Mouse (Mus musculus): ENCODE measurements around the gene Slbp. TPM values are rescaled to one million over a fixed set of nuclear protein-coding genes. Genes with fewer than 3 reads are reported as not detected.

Gene Slbp
- polyA plus RNA-seq, 1 experiment, result 47.4 TPM

GRCm38 (mm10) chr5:33632526-33632925, 19.8 kb downstream of the Slbp start:
- Histone ChIP-seq H3K36me3 (ENCODE audit: control insufficient read depth, insufficient read depth) (peaks cover 16% of the 10 kb centered on the region), H3ac (ENCODE audit: control insufficient read depth, insufficient read length, low read depth) (no peak overlapping the region), H3K79me2 (ENCODE audit: control insufficient read depth, insufficient read depth) (peaks cover 15% of the 10 kb centered on the region), H3K4me3 (ENCODE audit: insufficient read depth, poor library complexity, severe bottlenecking) (no peak overlapping the region), H3K79me3 (ENCODE audit: low read depth) (peaks cover 10% of the 10 kb centered on the region), H3K27me3 (ENCODE audit: control insufficient read depth, insufficient read depth, insufficient read length) (no peaks in the 10 kb centered on the region)
- TF ChIP-seq MYOD1 (IDR thresholded peaks at IDR 0.05; ENCODE audit: control insufficient read depth, insufficient read length, low read depth), result no peak
- no peak for TF ChIP-seq MYOG (IDR thresholded peaks at IDR 0.05; ENCODE audit: control insufficient read depth, extremely low read depth, insufficient read length)
- TF ChIP-seq FOSL1 (IDR thresholded peaks at IDR 0.05; ENCODE audit: insufficient read depth, low read length, poor library complexity, severe bottlenecking), result no peak
- TF ChIP-seq CEBPB (IDR thresholded peaks at IDR 0.05; ENCODE audit: low read depth), result no peak

DNA sequence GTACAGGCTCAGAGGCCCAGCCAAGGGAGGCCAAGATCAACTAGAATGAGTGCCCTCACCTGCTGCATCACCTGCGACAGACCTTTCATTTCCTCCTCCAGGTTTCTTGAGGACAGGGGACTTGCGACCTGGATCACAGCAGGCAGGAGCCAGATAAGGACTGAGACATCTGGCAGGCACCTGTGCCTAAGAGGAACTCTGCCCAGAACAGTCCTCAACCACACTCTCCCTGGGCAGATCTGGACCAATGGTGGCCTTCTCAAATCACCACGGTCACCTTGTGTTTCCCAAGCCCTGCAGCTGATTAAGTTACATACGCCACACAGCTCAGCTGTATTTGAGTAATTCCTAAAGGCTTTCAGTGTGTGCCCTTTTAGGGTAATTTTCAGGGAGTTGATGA, 21.8 kb downstream of the Slbp start:
- no peaks in the 10 kb centered on the region for H3K27me3 ChIP-seq (ENCODE audit: control insufficient read depth, insufficient read depth, insufficient read length)
- no peaks in the 10 kb centered on the region for H3K36me3 ChIP-seq (ENCODE audit: control insufficient read depth, insufficient read depth)
- peaks cover 34% of the 10 kb centered on the region for H3K79me2 ChIP-seq (ENCODE audit: control insufficient read depth, insufficient read depth)
- H3ac ChIP-seq (ENCODE audit: control insufficient read depth, insufficient read length, low read depth), result no peak overlapping the region
- TF ChIP-seq FOSL1 (IDR thresholded peaks at IDR 0.05; ENCODE audit: insufficient read depth, low read length, poor library complexity, severe bottlenecking) (no peak), MAX (IDR thresholded peaks at IDR 0.05) (no peak), MYOG (IDR thresholded peaks at IDR 0.05; ENCODE audit: control insufficient read depth, extremely low read depth, insufficient read length) (no peak), MYOD1 (IDR thresholded peaks at IDR 0.05; ENCODE audit: control insufficient read depth, insufficient read length, low read depth) (no peak), CEBPB (IDR thresholded peaks at IDR 0.05; ENCODE audit: low read depth) (no peak), CTCF (IDR thresholded peaks at IDR 0.05; ENCODE audit: control insufficient read depth, insufficient read depth, insufficient read length) (no peak), USF1 (IDR thresholded peaks at IDR 0.05; ENCODE audit: low read depth) (no peak)
- H3K4me3 ChIP-seq (ENCODE audit: insufficient read depth, poor library complexity, severe bottlenecking), result no peak overlapping the region
- H3K79me3 ChIP-seq (ENCODE audit: low read depth), result peaks cover 27% of the 10 kb centered on the region

- peak overlapping the region; percentile 43 for H3K4me3 ChIP-seq (ENCODE audit: insufficient read depth, poor library complexity, severe bottlenecking)
- H3K27me3 ChIP-seq (ENCODE audit: control insufficient read depth, insufficient read depth, insufficient read length), result no peaks in the 10 kb centered on the region
- peaks cover 40% of the 10 kb centered on the region for H3K79me2 ChIP-seq (ENCODE audit: control insufficient read depth, insufficient read depth)
- TF ChIP-seq MYOD1 (IDR thresholded peaks at IDR 0.05; ENCODE audit: control insufficient read depth, insufficient read length, low read depth), result no peak
- TF ChIP-seq CTCF (IDR thresholded peaks at IDR 0.05; ENCODE audit: control insufficient read depth, insufficient read depth, insufficient read length), result no peak
- TF ChIP-seq FOSL1 (IDR thresholded peaks at IDR 0.05; ENCODE audit: insufficient read depth, low read length, poor library complexity, severe bottlenecking), result no peak
- TF ChIP-seq MAX (IDR thresholded peaks at IDR 0.05), result no peak
- no peak for TF ChIP-seq CEBPB (IDR thresholded peaks at IDR 0.05; ENCODE audit: low read depth)
- TF ChIP-seq USF1 (IDR thresholded peaks at IDR 0.05; ENCODE audit: low read depth), result no peak
- TF ChIP-seq MYOG (IDR thresholded peaks at IDR 0.05; ENCODE audit: control insufficient read depth, extremely low read depth, insufficient read length), result no peak
- peaks cover 27% of the 10 kb centered on the region for H3K79me3 ChIP-seq (ENCODE audit: low read depth)
- H3ac ChIP-seq (ENCODE audit: control insufficient read depth, insufficient read length, low read depth), result peak overlapping the region; percentile 12
- no peaks in the 10 kb centered on the region for H3K36me3 ChIP-seq (ENCODE audit: control insufficient read depth, insufficient read depth)
Measured at GRCm38 (mm10) chr5:33630061-33630460, 22.3 kb downstream of the Slbp start.

DNA sequence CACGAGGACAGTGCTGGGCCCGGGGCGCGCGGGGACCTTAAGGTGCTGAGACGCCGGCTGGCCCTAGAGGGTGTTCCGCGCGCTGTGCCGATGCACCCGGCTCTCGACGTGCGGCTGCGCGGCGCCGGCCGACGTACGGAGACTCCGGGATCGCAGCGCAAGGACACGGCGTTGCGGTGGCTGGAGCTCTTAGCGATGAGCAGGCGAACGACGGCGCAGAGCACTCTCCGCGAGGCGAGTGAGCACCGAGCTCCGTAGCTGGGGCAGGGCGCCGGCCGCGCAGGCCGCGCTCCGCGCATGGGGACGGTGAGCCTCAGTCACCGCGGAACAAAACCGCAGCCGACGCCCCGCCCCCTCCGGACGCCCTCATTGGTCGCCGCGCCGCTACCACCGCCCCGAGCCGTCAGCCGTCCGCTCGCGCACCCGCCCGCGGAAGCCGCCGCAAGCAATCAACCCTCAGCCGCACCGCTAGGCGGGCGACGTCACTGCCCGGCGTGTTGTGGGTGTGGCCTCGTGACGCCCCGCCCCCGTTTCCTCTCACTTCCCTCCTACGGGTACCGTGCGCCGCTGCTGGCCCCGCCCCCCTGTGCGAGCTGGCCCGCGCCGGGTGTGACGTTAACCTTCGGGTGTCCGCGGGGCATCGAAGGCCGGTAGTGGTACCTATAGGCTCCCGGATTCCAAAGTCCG, 22.9 kb downstream of the Slbp start, which contains the start of the genes Fam53a and Gm9903:
Fam53a (minus strand) TSS at position 335 of the 687 bp plus-strand sequence.
Gm9903 (plus strand) TSS at position 625 of the 687 bp plus-strand sequence.
- Histone ChIP-seq H3ac (ENCODE audit: control insufficient read depth, insufficient read length, low read depth) (peak within 1 kb of the TSS; percentile 98), H3K4me3 (ENCODE audit: insufficient read depth, poor library complexity, severe bottlenecking) (peak within 1 kb of the TSS; percentile 71), H3K79me3 (ENCODE audit: low read depth) (peaks cover 32% of the 10 kb centered on the region), H3K79me2 (ENCODE audit: control insufficient read depth, insufficient read depth) (peaks cover 45% of the 10 kb centered on the region), H3K36me3 (ENCODE audit: control insufficient read depth, insufficient read depth) (no peaks in the 10 kb centered on the region), H3K27me3 (ENCODE audit: control insufficient read depth, insufficient read depth, insufficient read length) (no peaks in the 10 kb centered on the region)
- TF ChIP-seq CEBPB (IDR thresholded peaks at IDR 0.05; ENCODE audit: low read depth) (no peak), MYOD1 (IDR thresholded peaks at IDR 0.05; ENCODE audit: control insufficient read depth, insufficient read length, low read depth) (no peak), USF1 (IDR thresholded peaks at IDR 0.05; ENCODE audit: low read depth) (no peak)

- Histone ChIP-seq H3K27me3 (ENCODE audit: control insufficient read depth, insufficient read depth, insufficient read length) (no peaks in the 10 kb centered on the region), H3K79me2 (ENCODE audit: control insufficient read depth, insufficient read depth) (peaks cover 49% of the 10 kb centered on the region), H3ac (ENCODE audit: control insufficient read depth, insufficient read length, low read depth) (peak overlapping the region; percentile 98), H3K79me3 (ENCODE audit: low read depth) (peaks cover 34% of the 10 kb centered on the region), H3K36me3 (ENCODE audit: control insufficient read depth, insufficient read depth) (no peaks in the 10 kb centered on the region), H3K4me3 (ENCODE audit: insufficient read depth, poor library complexity, severe bottlenecking) (peak overlapping the region; percentile 71)
- TF ChIP-seq MAX (IDR thresholded peaks at IDR 0.05), result no peak
- no peak for TF ChIP-seq FOSL1 (IDR thresholded peaks at IDR 0.05; ENCODE audit: insufficient read depth, low read length, poor library complexity, severe bottlenecking)
Measured at GRCm38 (mm10) chr5:33628820-33629300, 23.5 kb downstream of the Slbp start.

- Histone ChIP-seq H3K79me3 (ENCODE audit: low read depth) (peaks cover 37% of the 10 kb centered on the region), H3K36me3 (ENCODE audit: control insufficient read depth, insufficient read depth) (no peaks in the 10 kb centered on the region), H3ac (ENCODE audit: control insufficient read depth, insufficient read length, low read depth) (peak overlapping the region; percentile 33), H3K79me2 (ENCODE audit: control insufficient read depth, insufficient read depth) (peaks cover 58% of the 10 kb centered on the region), H3K27me3 (ENCODE audit: control insufficient read depth, insufficient read depth, insufficient read length) (no peaks in the 10 kb centered on the region), H3K4me3 (ENCODE audit: insufficient read depth, poor library complexity, severe bottlenecking) (peak overlapping the region; percentile 71)
- TF ChIP-seq CTCF (IDR thresholded peaks at IDR 0.05; ENCODE audit: control insufficient read depth, insufficient read depth, insufficient read length), result no peak
- TF ChIP-seq CEBPB (IDR thresholded peaks at IDR 0.05; ENCODE audit: low read depth), result peak; percentile 4
- TF ChIP-seq MYOD1 (IDR thresholded peaks at IDR 0.05; ENCODE audit: control insufficient read depth, insufficient read length, low read depth), result no peak
- no peak for TF ChIP-seq MAX (IDR thresholded peaks at IDR 0.05)
- TF ChIP-seq FOSL1 (IDR thresholded peaks at IDR 0.05; ENCODE audit: insufficient read depth, low read length, poor library complexity, severe bottlenecking), result no peak
- peak; percentile 90 for TF ChIP-seq USF1 (IDR thresholded peaks at IDR 0.05; ENCODE audit: low read depth)
Measured at GRCm38 (mm10) chr5:33627968-33628367, 24.4 kb downstream of the Slbp start.
